Mouse (Mus musculus) T-helper 17 cell (primary cell): ENCODE results near the gene Dhrs3.

ENCODE experiments used
- in situ Hi-C, 2 experiments: fragments of 300-600 bp; cut with MboI, MseI; formaldehyde crosslinking; loops; 1 replicate in 1 of 2; 2 replicates in 1 of 2; pipeline ENCODE4 v1.15.1; 2025; ENCODE audit warnings: high pct_unique_total_duplicates in 2 of 2

Gene Dhrs3

GRCm38 (mm10) chr4:144965255-144965654, 72.6 kb downstream of the Dhrs3 start:
- in situ Hi-C loops = no loop called here

DNA sequence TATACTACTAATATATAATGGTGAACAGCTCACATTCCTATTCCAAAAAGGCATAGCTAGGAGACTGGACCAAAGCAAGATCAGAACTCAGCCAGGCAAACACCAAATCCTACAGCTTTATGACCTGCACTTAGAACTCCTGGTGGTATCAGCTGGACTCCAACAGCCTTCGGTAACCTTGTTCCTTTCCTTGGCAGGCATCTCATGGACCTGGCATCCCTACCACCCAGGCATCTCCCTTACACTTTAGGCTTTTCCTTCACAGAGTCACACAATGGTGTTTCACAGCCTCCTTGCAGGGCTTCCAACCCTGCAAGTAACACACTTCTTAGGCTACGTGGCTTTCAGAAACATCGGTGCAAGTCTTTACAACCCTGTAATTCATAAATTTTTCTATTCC, 75.7 kb downstream of the Dhrs3 start:
- in situ Hi-C loops = no loop called here

GRCm38 (mm10) chr4:144969030-144969429, 76.4 kb downstream of the Dhrs3 start:
- in situ Hi-C loops = no loop called here

- in situ Hi-C loops = no loop called here
Measured at GRCm38 (mm10) chr4:144971048-144971447, 78.4 kb downstream of the Dhrs3 start.

- in situ Hi-C loops = no loop called here
Measured at GRCm38 (mm10) chr4:144972948-144973720, 80.5 kb downstream of the Dhrs3 start.

- in situ Hi-C loops = no loop called here
Measured at GRCm38 (mm10) chr4:144974458-144974857, 81.8 kb downstream of the Dhrs3 start.

GRCm38 (mm10) chr4:144975505-144975904, 82.9 kb downstream of the Dhrs3 start:
- in situ Hi-C loops = no loop called here

DNA sequence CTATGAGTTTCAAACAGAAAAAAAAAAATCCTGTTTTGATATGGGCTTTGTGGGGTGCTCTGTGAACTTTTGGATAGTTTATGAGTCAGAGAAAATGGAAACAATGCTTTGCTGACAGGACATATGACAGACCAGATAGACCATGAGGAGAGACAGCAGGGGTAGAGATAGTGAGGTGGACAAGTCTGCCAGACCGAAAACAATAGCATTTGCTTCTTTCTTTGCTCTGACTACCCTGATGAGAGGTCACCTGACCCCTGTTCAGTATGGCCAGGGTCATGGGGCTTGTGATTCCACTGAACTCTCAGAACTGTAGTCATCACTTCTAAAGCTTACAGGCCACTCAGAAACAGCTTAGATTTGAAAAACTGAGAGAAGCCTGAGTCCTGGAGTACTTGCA, 84.4 kb downstream of the Dhrs3 start:
- in situ Hi-C loops = no loop called here
